Mouse (Mus musculus) myocyte (in vitro differentiated cells): ENCODE measurements around the gene Vdac2. TPM values are rescaled to one million over a fixed set of nuclear protein-coding genes. Genes with fewer than 3 reads are reported as not detected.
A peak's percentile ranks its signal among the peaks of the same experiment; 100 is the strongest.

Experiments used
- H3K27me3 ChIP-seq: one replicate; pipeline ENCODE4 v1.6.1; 2011; ENCODE audit not compliant: control insufficient read depth, insufficient read depth, insufficient read length
- H3K36me3 ChIP-seq: one replicate; pipeline ENCODE4 v1.6.1; 2011; ENCODE audit not compliant: control insufficient read depth, insufficient read depth
- H3K4me2 ChIP-seq: one replicate; pipeline ENCODE4 v1.6.1; 2011; ENCODE audit warnings: low read depth, control low read depth
- H3K4me3 ChIP-seq: one replicate; pipeline ENCODE4 v1.5.1; 2011; ENCODE audit warnings: mild to moderate bottlenecking, control low read depth, moderate library complexity
- H3K79me2 ChIP-seq: one replicate; pipeline ENCODE4 v1.6.1; 2011; ENCODE audit not compliant: control insufficient read depth, insufficient read depth
- H3ac ChIP-seq: one replicate; pipeline ENCODE4 v1.6.1; 2011; ENCODE audit not compliant: control insufficient read depth, insufficient read length
- CEBPB ChIP-seq: IDR thresholded peaks from 2 replicates; pipeline ENCODE4 v1.6.1; 2011; ENCODE audit warnings: mild to moderate bottlenecking, moderate library complexity; ENCODE audit not compliant: poor library complexity, insufficient read depth, severe bottlenecking
- E2F4 ChIP-seq: IDR thresholded peaks from one replicate; pipeline ENCODE4 v1.6.1; 2011; ENCODE audit warnings: mild to moderate bottlenecking, control low read depth, moderate library complexity; ENCODE audit not compliant: insufficient read depth
- MAX ChIP-seq: IDR thresholded peaks from one replicate; pipeline ENCODE4 v1.6.1; 2011; ENCODE audit warnings: low read depth, mild to moderate bottlenecking, control low read depth
- MYOD1 ChIP-seq, 3 experiments: IDR thresholded peaks; one replicate each; pipeline ENCODE4 v1.6.1; 2011; ENCODE audit warnings: control low read depth in 2 of 3, low read depth in 2 of 3, mild to moderate bottlenecking in 2 of 3, moderate library complexity in 1 of 3; ENCODE audit not compliant: insufficient read length in 2 of 3, control insufficient read depth in 1 of 3
- MYOG ChIP-seq, 3 experiments: IDR thresholded peaks; one replicate each; pipeline ENCODE4 v1.6.1; 2011; ENCODE audit warnings: control low read depth in 2 of 3, low read depth in 2 of 3, mild to moderate bottlenecking in 2 of 3; ENCODE audit not compliant: insufficient read length in 2 of 3, control insufficient read depth in 1 of 3, insufficient read depth in 1 of 3
- POLR2A ChIP-seq: IDR thresholded peaks from one replicate; pipeline ENCODE4 v1.6.1; 2011; ENCODE audit warnings: low read depth, mild to moderate bottlenecking, control low read depth, moderate library complexity; ENCODE audit not compliant: insufficient read length
- POLR2AphosphoS2 ChIP-seq: IDR thresholded peaks from one replicate; pipeline ENCODE4 v1.6.1; 2011; ENCODE audit warnings: low read depth, control low read depth; ENCODE audit not compliant: insufficient read length
- REST ChIP-seq: IDR thresholded peaks from one replicate; pipeline ENCODE4 v1.6.1; 2011; ENCODE audit warnings: mild to moderate bottlenecking, control low read depth, moderate library complexity; ENCODE audit not compliant: insufficient read depth, insufficient read length
- SRF ChIP-seq: IDR thresholded peaks from one replicate; pipeline ENCODE4 v1.6.1; 2011; ENCODE audit warnings: low read depth; ENCODE audit not compliant: control insufficient read depth, insufficient read length
- TCF12 ChIP-seq: IDR thresholded peaks from one replicate; pipeline ENCODE4 v1.6.1; 2011; ENCODE audit warnings: mild to moderate bottlenecking, control low read depth; ENCODE audit not compliant: poor library complexity, insufficient read depth, severe bottlenecking
- TCF3 ChIP-seq: IDR thresholded peaks from one replicate; pipeline ENCODE4 v1.6.1; 2011; ENCODE audit warnings: low read depth, control low read depth; ENCODE audit not compliant: insufficient read length
- USF1 ChIP-seq: IDR thresholded peaks from one replicate; pipeline ENCODE4 v1.6.1; 2011; ENCODE audit warnings: low read depth, mild to moderate bottlenecking, control low read depth, moderate library complexity
- polyA plus RNA-seq: library from polyadenylated mRNA; unstranded; fragments of >200 nt; fragmentation: generic; extraction: Trizol; gene quantifications from one replicate; pipeline ENCODE4 v1.2.1, GENCODE M21; 2012; ENCODE audit warnings: missing spikeins

Gene Vdac2
- polyA plus RNA-seq, 1 experiment: 314 TPM

DNA sequence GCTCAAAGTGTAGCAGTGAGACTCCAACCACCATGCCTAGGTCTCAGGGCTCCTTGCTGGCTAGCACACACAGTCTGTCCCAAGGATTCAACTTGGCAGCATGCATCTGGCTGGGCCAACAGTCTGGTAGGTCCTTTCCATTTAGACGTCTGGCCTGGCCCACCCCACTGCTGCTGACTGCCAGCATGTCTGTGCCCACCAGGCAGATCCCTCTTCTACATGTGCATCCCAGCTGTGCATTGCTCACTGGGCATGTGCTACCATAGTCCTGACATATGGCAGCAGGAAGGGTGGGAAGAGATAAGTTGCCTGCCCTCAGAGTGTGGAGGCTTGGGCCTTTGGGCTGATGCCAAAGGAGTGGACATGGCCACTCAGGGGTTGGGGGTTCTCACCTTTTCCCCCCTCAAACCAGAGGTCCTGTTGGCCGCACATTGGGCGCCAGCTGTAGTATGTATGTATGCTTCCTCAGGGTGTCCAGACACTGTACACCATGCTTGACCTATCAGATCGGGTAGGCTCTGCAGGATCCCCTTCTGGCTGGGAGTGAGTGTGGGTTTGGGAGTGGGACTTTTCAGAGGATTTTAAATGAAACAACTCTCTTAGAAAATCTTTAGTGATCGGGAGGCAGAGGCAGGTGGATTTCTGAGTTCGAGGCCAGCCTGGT is 22.4 kb upstream of the Vdac2 start:
- H3K4me2 ChIP-seq: no peak overlapping the region
- H3K27me3 ChIP-seq: no peaks in the 10 kb centered on the region
- TF ChIP-seq E2F4: no peak
- TF ChIP-seq POLR2AphosphoS2: no peak
- no peaks in the 10 kb centered on the region for H3K79me2 ChIP-seq
- H3K36me3 ChIP-seq: peaks cover 10% of the 10 kb centered on the region
- H3ac ChIP-seq: no peak overlapping the region
- no peak overlapping the region for H3K4me3 ChIP-seq

DNA sequence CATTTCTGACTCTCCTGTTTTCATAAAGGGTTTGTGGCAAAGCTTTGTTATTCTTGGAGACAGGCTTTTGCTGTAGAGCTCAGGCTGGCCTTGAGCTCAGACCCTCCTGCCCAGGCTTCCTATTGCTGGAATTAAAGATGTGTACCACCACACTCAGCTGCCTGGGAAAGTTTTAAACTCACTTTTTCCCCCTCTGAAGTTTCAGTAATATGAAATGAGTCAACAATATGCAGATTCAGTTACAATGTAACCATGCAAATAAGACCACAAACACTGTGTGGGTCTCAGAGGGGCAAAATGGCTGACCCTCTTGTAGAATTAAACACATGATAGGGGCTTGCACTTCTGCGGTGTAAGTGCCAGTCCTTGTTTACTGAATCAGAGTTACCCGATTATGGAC is 18.8 kb upstream of the Vdac2 start:
- Histone ChIP-seq H3K4me3 (no peak overlapping the region), H3ac (no peak overlapping the region), H3K27me3 (no peaks in the 10 kb centered on the region), H3K36me3 (peaks cover 3% of the 10 kb centered on the region), H3K4me2 (no peak overlapping the region), H3K79me2 (no peaks in the 10 kb centered on the region)
- TF ChIP-seq POLR2A: no peak
- TF ChIP-seq MYOD1 (IDR thresholded peaks at IDR 0.05; ENCODE audit: control insufficient read depth in 1 of 3, insufficient read length in 2 of 3, low read depth in 2 of 3): no peak
- TF ChIP-seq TCF12: no peak
- no peak for TF ChIP-seq REST
- no peak for TF ChIP-seq TCF3
- TF ChIP-seq MYOG (IDR thresholded peaks at IDR 0.05; ENCODE audit: control insufficient read depth in 1 of 3, insufficient read depth in 1 of 3, insufficient read length in 2 of 3, low read depth in 2 of 3): no peak
- TF ChIP-seq SRF: no peak
- no peak for TF ChIP-seq POLR2AphosphoS2
- TF ChIP-seq CEBPB: no peak
- no peak for TF ChIP-seq MAX
- TF ChIP-seq E2F4: no peak
- no peak for TF ChIP-seq USF1

DNA sequence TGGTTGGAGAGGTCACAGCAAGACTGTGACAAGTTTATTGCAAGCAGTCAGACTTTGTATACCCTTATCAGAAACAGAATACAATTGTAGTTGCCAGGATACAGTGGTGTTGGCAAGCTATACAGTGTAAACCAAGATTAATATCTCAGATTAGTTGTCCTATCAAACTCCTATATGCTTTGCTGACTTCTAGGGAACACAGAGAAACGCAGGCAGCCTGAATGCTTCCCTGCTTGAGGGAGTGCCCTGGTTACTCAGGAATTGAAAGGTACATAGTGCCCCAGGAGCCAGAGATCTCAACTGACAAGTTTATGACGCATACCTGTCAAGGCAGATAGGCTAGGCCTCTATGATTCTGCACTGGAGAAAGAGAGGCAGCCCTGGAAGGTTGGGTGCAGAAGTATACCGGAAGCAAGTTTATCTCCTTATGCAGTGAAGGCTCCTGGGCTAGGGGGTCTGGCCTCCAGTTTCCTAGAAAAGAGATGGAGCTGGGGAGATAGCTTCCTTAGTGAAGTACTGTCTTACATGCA is 18.3 kb upstream of the Vdac2 start:
- TF ChIP-seq POLR2AphosphoS2 (no peak), CEBPB (no peak), TCF3 (no peak), MAX (no peak)
- Histone ChIP-seq H3K4me3 (no peak overlapping the region), H3K27me3 (no peaks in the 10 kb centered on the region), H3ac (no peak overlapping the region), H3K4me2 (no peak overlapping the region), H3K36me3 (no peaks in the 10 kb centered on the region), H3K79me2 (no peaks in the 10 kb centered on the region)

DNA sequence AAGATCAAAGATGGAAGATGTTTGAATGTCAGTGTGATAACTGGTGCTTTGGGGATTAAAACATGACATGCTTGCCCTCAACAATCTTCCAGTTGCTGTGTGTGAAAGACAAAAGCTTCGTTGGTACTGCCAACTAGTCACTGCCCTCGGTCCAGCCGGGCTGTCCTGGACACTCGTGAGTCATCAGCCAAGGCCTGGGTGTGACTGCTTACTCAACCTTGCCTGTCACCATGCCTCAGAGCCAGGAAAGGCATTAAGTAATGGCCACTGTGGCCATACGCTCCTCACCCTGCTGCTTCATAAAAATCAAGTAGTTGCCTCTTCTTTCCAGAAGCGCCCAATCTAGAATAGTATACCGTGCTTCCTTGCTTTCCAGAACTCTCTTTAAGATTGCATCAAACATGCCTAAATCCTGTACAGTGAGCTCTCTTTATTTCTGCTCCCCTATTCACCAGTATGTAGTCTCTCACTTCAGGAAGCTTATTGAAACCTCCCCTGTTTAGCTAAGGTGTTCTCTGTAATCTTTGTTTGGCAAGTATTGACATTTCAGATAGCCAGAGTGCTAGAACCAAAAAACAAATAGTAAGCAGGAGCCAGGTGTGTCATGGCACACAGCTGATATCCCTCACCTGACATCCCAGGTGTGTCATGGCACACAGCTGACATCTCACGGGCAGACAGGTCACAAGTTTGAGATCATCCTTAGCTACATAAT is 16.7 kb upstream of the Vdac2 start:
- Histone ChIP-seq H3ac (no peak overlapping the region), H3K36me3 (no peaks in the 10 kb centered on the region), H3K27me3 (no peaks in the 10 kb centered on the region), H3K4me2 (peak overlapping the region; percentile 53), H3K79me2 (no peaks in the 10 kb centered on the region), H3K4me3 (no peak overlapping the region)
- TF ChIP-seq POLR2AphosphoS2 (peak; percentile 19), REST (no peak), E2F4 (no peak), TCF3 (no peak), MYOD1 (IDR thresholded peaks at IDR 0.05; ENCODE audit: control insufficient read depth in 1 of 3, insufficient read length in 2 of 3, low read depth in 2 of 3) (peak in 1 of 3 experiments; percentile 61), SRF (no peak), POLR2A (no peak), MAX (no peak), USF1 (no peak), TCF12 (no peak), CEBPB (peak; percentile 46; the same call in 1 of the 2 replicates), MYOG (IDR thresholded peaks at IDR 0.05; ENCODE audit: control insufficient read depth in 1 of 3, insufficient read depth in 1 of 3, insufficient read length in 2 of 3, low read depth in 2 of 3) (peak in 1 of 3 experiments; percentile 49)

DNA sequence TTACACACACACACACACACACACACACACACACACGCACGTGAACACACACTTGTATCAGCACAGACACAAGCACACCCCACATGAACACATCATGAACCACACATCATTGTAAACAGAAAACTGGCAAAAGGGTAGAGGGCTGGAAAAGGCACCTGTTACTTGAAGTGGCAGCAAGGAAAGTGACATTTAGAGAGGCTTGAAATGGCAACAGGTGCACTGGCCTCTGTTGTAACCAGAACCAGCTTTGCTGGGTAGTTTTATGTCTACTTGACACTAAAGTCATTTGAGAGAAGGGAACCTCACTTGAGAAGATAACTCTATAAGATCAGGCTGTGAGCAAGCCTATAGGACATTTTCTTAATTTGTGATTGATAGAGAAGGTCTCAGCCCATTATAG is 15.6 kb upstream of the Vdac2 start:
- Histone ChIP-seq H3K79me2 (no peaks in the 10 kb centered on the region), H3ac (no peak overlapping the region), H3K4me2 (no peak overlapping the region), H3K27me3 (no peaks in the 10 kb centered on the region), H3K4me3 (no peak overlapping the region), H3K36me3 (no peaks in the 10 kb centered on the region)
- TF ChIP-seq REST (no peak), POLR2AphosphoS2 (no peak), SRF (no peak), TCF3 (no peak), USF1 (no peak), MAX (no peak), MYOD1 (IDR thresholded peaks at IDR 0.05; ENCODE audit: control insufficient read depth in 1 of 3, insufficient read length in 2 of 3, low read depth in 2 of 3) (peak; percentile 64 to 84 (median 65)), TCF12 (peak; percentile 32), MYOG (IDR thresholded peaks at IDR 0.05; ENCODE audit: control insufficient read depth in 1 of 3, insufficient read depth in 1 of 3, insufficient read length in 2 of 3, low read depth in 2 of 3) (peak in 1 of 3 experiments; percentile 58), CEBPB (no peak), E2F4 (no peak), POLR2A (no peak)
